Mouse (Mus musculus) heart, adult 2 months (tissue): ENCODE data around the gene Vmp1.

Experiments used
- CTCF ChIP-seq: fragments of 200-600 bp; IDR thresholded peaks from 2 replicates; pipeline ENCODE4 v1.8.1; 2022; ENCODE audit warnings: antibody characterized with exemption, mild to moderate bottlenecking, moderate library complexity
- POLR2A ChIP-seq: fragments of 200-500 bp; IDR thresholded peaks from 2 replicates; pipeline ENCODE4 v1.6.1; 2011; ENCODE audit warnings: mild to moderate bottlenecking, low read depth, low read length, control low read depth; ENCODE audit not compliant: insufficient read depth

DNA sequence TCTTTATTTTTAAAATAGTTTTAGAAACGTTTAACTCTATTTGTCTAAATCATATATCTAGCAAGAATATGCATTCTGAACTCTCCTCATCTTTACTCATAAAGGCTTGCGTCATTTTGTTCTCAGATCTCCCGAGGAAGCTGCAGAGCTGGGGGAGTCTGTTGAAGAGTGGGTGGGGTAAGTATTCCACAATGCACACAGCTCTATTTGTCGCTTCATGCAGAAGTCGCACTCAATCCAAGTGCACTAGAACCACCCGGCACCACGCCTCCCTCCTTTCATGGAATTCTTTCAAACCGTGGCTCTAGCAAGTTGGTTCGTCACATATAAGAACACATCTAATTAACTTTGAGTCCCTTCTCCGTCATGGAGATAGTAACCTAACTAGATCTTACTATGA, 93.1 kb downstream of the Vmp1 start:
- TF ChIP-seq POLR2A (no peak), CTCF (no peak)
